Mouse (Mus musculus) cerebellum, adult 2 months (tissue): Measurements from ENCODE around the gene Trp53i13. TPM values are rescaled to one million over a fixed set of nuclear protein-coding genes. Genes with fewer than 3 reads are reported as not detected.

Experiments used
- DNase-seq, 2 experiments: peaks; one replicate each; pipeline ENCODE4 v3.0.0; 2021
- H3K27ac ChIP-seq: fragments of 200-500 bp; 2 replicates; pipeline ENCODE4 v1.5.1; 2012; ENCODE audit warnings: low read length, control low read depth, inconsistent platforms; ENCODE audit not compliant: insufficient read depth
- H3K27me3 ChIP-seq: fragments of 200-500 bp; 2 replicates; pipeline ENCODE4 v1.6.1; 2012; ENCODE audit warnings: inconsistent platforms, mild to moderate bottlenecking, low read length, moderate library complexity; ENCODE audit not compliant: control insufficient read depth, insufficient read depth
- H3K4me1 ChIP-seq: fragments of 200-500 bp; 2 replicates; pipeline ENCODE4 v1.6.1; 2011; ENCODE audit warnings: low read length; ENCODE audit not compliant: control insufficient read depth, insufficient read depth
- H3K4me3 ChIP-seq: fragments of 200-500 bp; replicated peaks from 2 replicates; pipeline ENCODE3; 2011; ENCODE audit warnings: mild to moderate bottlenecking, low read depth, low read length, control low read depth; ENCODE audit not compliant: insufficient read depth
- CTCF ChIP-seq: fragments of 200-500 bp; IDR thresholded peaks from 2 replicates; pipeline ENCODE4 v1.5.1; 2011; ENCODE audit warnings: low read depth, mild to moderate bottlenecking, control low read depth, low read length, moderate library complexity, borderline replicate concordance; ENCODE audit not compliant: insufficient read depth
- POLR2A ChIP-seq: fragments of 200-500 bp; IDR thresholded peaks from 2 replicates; pipeline ENCODE4 v1.6.1; 2011; ENCODE audit warnings: low read length, control low read depth, borderline replicate concordance; ENCODE audit not compliant: insufficient read depth
- WGBS: fragments of 180-500 bp; shearing (Covaris S2); methylation state at CpG from one replicate; pipeline ENCODE4 v1.1.7; 2018; 5-methylcytosine and 5-hydroxymethylcytosine counted together
- polyA plus RNA-seq: library from polyadenylated mRNA; depleted of rRNA; stranded (reverse); fragments of >200 nt; gene quantifications from 2 replicates; pipeline ENCODE4 v1.2.3, GENCODE M21; 2012

Gene Trp53i13
- polyA plus RNA-seq, 1 experiment = 11.6 TPM

- WGBS = under 1% methylated on average over 32 of the region's 32 CpGs
- DNase-seq = peak; percentile 92 to 96
- peak; percentile 17; the same call in 1 of the 2 replicates for TF ChIP-seq CTCF
- TF ChIP-seq POLR2A = peak; percentile 53; the same call in 1 of the 2 replicates
- Histone ChIP-seq H3K27ac (peak overlapping the region; percentile 80), H3K4me1 (peaks cover 12% of the 10 kb centered on the region), H3K27me3 (no peaks in the 10 kb centered on the region), H3K4me3 (peak overlapping the region; percentile 83)
Measured at GRCm38 (mm10) chr11:77492911-77493332, 22.9 kb downstream of the Trp53i13 start.

GRCm38 (mm10) chr11:77492311-77492871, 23.4 kb downstream of the Trp53i13 start:
- H3K27me3 ChIP-seq = no peaks in the 10 kb centered on the region
- H3K4me1 ChIP-seq = peaks cover 8% of the 10 kb centered on the region
- no peak for TF ChIP-seq POLR2A
- no peak for TF ChIP-seq CTCF
- peak overlapping the region; percentile 80 for H3K27ac ChIP-seq
- peak overlapping the region; percentile 83 for H3K4me3 ChIP-seq
- peak in 1 of 2 experiments; percentile 41 for DNase-seq
- WGBS = under 1% methylated on average over 18 of the region's 18 CpGs

GRCm38 (mm10) chr11:77491502-77492291, 24.1 kb downstream of the Trp53i13 start:
- Histone ChIP-seq H3K4me1 (peaks cover 13% of the 10 kb centered on the region), H3K4me3 (peak overlapping the region; percentile 16), H3K27me3 (no peaks in the 10 kb centered on the region), H3K27ac (peak overlapping the region; percentile 61)
- peak; percentile 69 to 73 for DNase-seq
- no peak for TF ChIP-seq POLR2A
- TF ChIP-seq CTCF = no peak
- under 1% methylated on average over 23 of the region's 23 CpGs for WGBS

- peak overlapping the region; percentile 16 for H3K4me3 ChIP-seq
- peaks cover 17% of the 10 kb centered on the region for H3K4me1 ChIP-seq
- no peaks in the 10 kb centered on the region for H3K27me3 ChIP-seq
- TF ChIP-seq CTCF = peak; percentile 86
- no peak for TF ChIP-seq POLR2A
- 2% methylated on average over 13 of the region's 13 CpGs for WGBS
- peak overlapping the region; percentile 61; the same call in 1 of the 2 replicates for H3K27ac ChIP-seq
- DNase-seq = peak; percentile 84 to 88
Measured at GRCm38 (mm10) chr11:77491123-77491501, 24.7 kb downstream of the Trp53i13 start.

DNA sequence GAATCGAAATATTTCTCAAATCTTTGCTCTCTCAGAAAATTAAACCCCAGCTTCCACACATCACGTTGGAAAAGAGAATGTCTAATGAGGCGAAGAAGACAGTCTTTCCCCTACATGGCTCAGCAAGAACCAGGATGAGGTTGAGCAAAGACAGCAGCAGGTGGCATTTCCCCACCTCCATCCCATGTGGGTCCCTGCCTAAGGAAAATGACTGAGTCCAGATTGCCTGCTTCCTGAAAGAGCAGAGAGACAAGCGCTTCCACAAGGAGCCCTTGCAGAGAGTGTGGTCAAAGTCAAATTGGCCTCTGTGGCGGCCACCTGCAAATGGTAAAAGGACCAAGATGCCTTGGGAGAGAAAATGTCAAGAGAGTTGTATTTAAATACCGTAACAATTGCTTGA, 25.3 kb downstream of the Trp53i13 start:
- Histone ChIP-seq H3K4me1 (peaks cover 23% of the 10 kb centered on the region), H3K27ac (no peak overlapping the region), H3K4me3 (no peak overlapping the region), H3K27me3 (no peaks in the 10 kb centered on the region)
- TF ChIP-seq POLR2A (no peak), CTCF (no peak)
- WGBS = 64% methylated on average over 6 of the region's 6 CpGs
- peak in 1 of 2 experiments; percentile 28 for DNase-seq

DNA sequence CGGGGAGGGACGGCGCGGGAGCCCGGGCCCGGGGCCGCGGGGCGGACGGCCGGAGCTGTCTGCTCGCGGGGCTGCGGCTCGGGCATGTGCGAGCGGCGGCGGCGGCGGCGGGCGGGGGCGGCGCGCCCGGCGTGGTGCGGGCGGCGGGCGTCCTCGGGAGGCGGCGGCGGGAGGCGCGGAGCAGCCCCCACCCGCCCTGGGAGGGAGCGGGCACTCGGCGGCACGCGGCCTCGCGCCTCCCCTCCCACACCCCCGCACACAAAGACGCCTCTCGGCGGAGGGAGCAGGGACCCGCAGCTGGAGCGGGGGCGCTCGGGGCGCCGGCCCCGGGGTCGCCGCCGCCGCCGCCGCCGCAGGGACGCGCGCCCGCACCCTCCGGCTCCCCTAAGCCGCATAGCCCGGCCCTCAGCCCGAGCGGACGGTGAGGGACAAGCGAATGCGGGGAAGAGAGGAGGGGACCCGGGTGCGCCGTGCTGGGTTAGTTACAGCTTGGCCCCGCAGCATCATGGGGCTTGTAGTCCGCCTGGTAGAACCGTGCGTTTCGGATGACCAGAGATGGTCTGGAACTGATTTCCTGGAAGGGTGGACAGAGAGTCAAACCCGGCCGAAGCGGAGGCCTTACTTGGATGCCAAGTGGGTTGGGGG, 26.1 kb downstream of the Trp53i13 start, which contains the start of gene Ankrd13b:
Ankrd13b (minus strand) TSS at position 88 of the 645 bp plus-strand sequence.
- DNase-seq = peak; percentile 87 to 88
- peak within 1 kb of the TSS; percentile 58 for H3K4me3 ChIP-seq
- TF ChIP-seq CTCF (no peak), POLR2A (0 out of 2 replicates have a peak, but pooled peaks have one; percentile 42)
- H3K27me3 ChIP-seq = no peaks in the 10 kb centered on the region
- WGBS = 3% methylated on average over 74 of the region's 87 CpGs
- H3K27ac ChIP-seq = peak within 1 kb of the TSS; percentile 67
- H3K4me1 ChIP-seq = peaks cover 24% of the 10 kb centered on the region

GRCm38 (mm10) chr11:77488771-77489581, 26.8 kb downstream of the Trp53i13 start:
- DNase-seq = peak in 1 of 2 experiments; percentile 64
- Histone ChIP-seq H3K27me3 (no peaks in the 10 kb centered on the region), H3K4me3 (peak overlapping the region; percentile 58), H3K27ac (peak overlapping the region; percentile 47; the same call in 1 of the 2 replicates), H3K4me1 (peaks cover 27% of the 10 kb centered on the region)
- no peak for TF ChIP-seq CTCF
- no peak for TF ChIP-seq POLR2A
- WGBS = 4% methylated on average over 55 of the region's 55 CpGs
